Mouse (Mus musculus) intestine, embryonic 15.5 days (tissue): ENCODE data around the gene Sbk2. TPM values are rescaled to one million over a fixed set of nuclear protein-coding genes. Genes with fewer than 3 reads are reported as not detected.
A peak's percentile ranks its signal among the peaks of the same experiment; 100 is the strongest.

Source experiments
- ATAC-seq: fragments of 200-750 bp; cut with Nextera tagmentation; 2 replicates; pipeline ENCODE4 v1.8.0; 2017; ENCODE audit warnings: moderate TSS enrichment, moderate library complexity
- H3K27ac ChIP-seq: fragments of 300-500 bp; sonication (generic); 2 replicates; pipeline ENCODE4 v1.5.1; 2015; ENCODE audit warnings: mild to moderate bottlenecking, inconsistent platforms
- H3K27me3 ChIP-seq: fragments of 300-500 bp; sonication (generic); replicated peaks from 2 replicates; pipeline ENCODE4 v1.6.1; 2015; ENCODE audit warnings: inconsistent platforms
- H3K36me3 ChIP-seq: fragments of 300-500 bp; sonication (generic); 2 replicates; pipeline ENCODE4 v1.6.1; 2015; ENCODE audit warnings: inconsistent platforms
- H3K4me1 ChIP-seq: fragments of 300-500 bp; sonication (generic); replicated peaks from 2 replicates; pipeline ENCODE4 v1.6.1; 2015; ENCODE audit warnings: inconsistent platforms
- H3K4me2 ChIP-seq: fragments of 300-500 bp; sonication (generic); replicated peaks from 2 replicates; pipeline ENCODE4 v1.6.1; 2015; ENCODE audit warnings: mild to moderate bottlenecking, inconsistent platforms
- H3K4me3 ChIP-seq: fragments of 300-500 bp; sonication (generic); replicated peaks from 2 replicates; pipeline ENCODE4 v1.5.1; 2015; ENCODE audit warnings: inconsistent platforms
- H3K9ac ChIP-seq: fragments of 300-500 bp; sonication (generic); 2 replicates; pipeline ENCODE4 v1.6.1; 2015; ENCODE audit warnings: inconsistent platforms
- H3K9me3 ChIP-seq: fragments of 300-500 bp; sonication (generic); 2 replicates; pipeline ENCODE4 v1.6.1; 2016; ENCODE audit warnings: inconsistent platforms
- WGBS: fragments of 180-500 bp; shearing (Covaris S2); methylation state at CpG from one replicate; pipeline ENCODE4 v1.1.7; 2015; 5-methylcytosine and 5-hydroxymethylcytosine counted together
- polyA plus RNA-seq: library from polyadenylated mRNA; unstranded; fragments of >200 nt; fragmentation: Nextera tagmentation; extraction: Ambion mirVana; gene quantifications from 2 replicates; pipeline ENCODE4 v1.2.1, GENCODE M21; 2015

The Sbk2 gene
- polyA plus RNA-seq, 1 experiment from 2014 or later: 0.39 TPM

- Histone ChIP-seq H3K27me3 (no peaks in the 10 kb centered on the region), H3K36me3 (peaks cover 28% of the 10 kb centered on the region), H3K9ac (no peak overlapping the region), H3K4me2 (no peak overlapping the region), H3K9me3 (no peaks in the 10 kb centered on the region), H3K27ac (no peak overlapping the region), H3K4me3 (no peak overlapping the region), H3K4me1 (peaks cover 35% of the 10 kb centered on the region)
- no peak for ATAC-seq
- WGBS: 85% methylated on average over 21 of the region's 21 CpGs
Measured at GRCm38 (mm10) chr7:4919096-4919495, 45.1 kb downstream of the Sbk2 start.

- ATAC-seq: no peak
- peaks cover 28% of the 10 kb centered on the region for H3K36me3 ChIP-seq
- H3K27ac ChIP-seq: no peak overlapping the region
- H3K27me3 ChIP-seq: no peaks in the 10 kb centered on the region
- no peaks in the 10 kb centered on the region for H3K9me3 ChIP-seq
- no peak overlapping the region for H3K4me3 ChIP-seq
- H3K4me1 ChIP-seq: peaks cover 31% of the 10 kb centered on the region
- H3K9ac ChIP-seq: no peak overlapping the region
- no peak overlapping the region for H3K4me2 ChIP-seq
- WGBS: 92% methylated on average over 15 of the region's 15 CpGs
Measured at GRCm38 (mm10) chr7:4918681-4919080, 45.5 kb downstream of the Sbk2 start.

GRCm38 (mm10) chr7:4917494-4917893 is 46.7 kb downstream of the Sbk2 start:
- H3K9ac ChIP-seq: no peak overlapping the region

GRCm38 (mm10) chr7:4915669-4916416 is 48.4 kb downstream of the Sbk2 start:
- H3K4me2 ChIP-seq: peak overlapping the region; percentile 64
- no peaks in the 10 kb centered on the region for H3K9me3 ChIP-seq
- peak overlapping the region; percentile 94 for H3K27ac ChIP-seq
- H3K4me1 ChIP-seq: peaks cover 13% of the 10 kb centered on the region
- H3K4me3 ChIP-seq: peak overlapping the region; percentile 61
- ATAC-seq: peak; percentile 71
- H3K36me3 ChIP-seq: peaks cover 22% of the 10 kb centered on the region
- 15% methylated on average over 14 of the region's 14 CpGs for WGBS
- H3K9ac ChIP-seq: peak overlapping the region; percentile 77
- no peaks in the 10 kb centered on the region for H3K27me3 ChIP-seq

More at GRCm38 (mm10) chr7:4917494-4917893, 46.7 kb downstream of the Sbk2 start:
- WGBS: 74% methylated on average over 2 of the region's 2 CpGs
- Histone ChIP-seq H3K36me3 (peaks cover 28% of the 10 kb centered on the region), H3K4me2 (no peak overlapping the region), H3K27me3 (no peaks in the 10 kb centered on the region), H3K4me1 (peaks cover 19% of the 10 kb centered on the region), H3K9me3 (no peaks in the 10 kb centered on the region), H3K4me3 (no peak overlapping the region), H3K27ac (no peak overlapping the region)
- no peak for ATAC-seq

- Histone ChIP-seq H3K27me3 (no peaks in the 10 kb centered on the region), H3K27ac (peak within 1 kb of the TSS; percentile 94), H3K9ac (peak within 1 kb of the TSS; percentile 77), H3K4me3 (peak within 1 kb of the TSS; percentile 61), H3K4me2 (peak within 1 kb of the TSS; percentile 64), H3K36me3 (peaks cover 18% of the 10 kb centered on the region), H3K9me3 (no peaks in the 10 kb centered on the region), H3K4me1 (peaks cover 13% of the 10 kb centered on the region)
- ATAC-seq: peak; percentile 94
- 0% methylated on average over 53 of the region's 56 CpGs for WGBS
Measured at GRCm38 (mm10) chr7:4915007-4915665, 49.1 kb downstream of the Sbk2 start, which contains the start of gene Zfp628. Gene Zfp628, plus strand, starts transcription at chr7:4915217.

GRCm38 (mm10) chr7:4912248-4912647 is 52.0 kb downstream of the Sbk2 start:
- H3K9ac ChIP-seq: no peak overlapping the region
- WGBS: 57% methylated on average over 5 of the region's 5 CpGs
- no peak overlapping the region for H3K4me3 ChIP-seq

GRCm38 (mm10) chr7:4911561-4911960 is 52.6 kb downstream of the Sbk2 start:
- Histone ChIP-seq H3K27me3 (no peaks in the 10 kb centered on the region), H3K9ac (no peak overlapping the region), H3K27ac (no peak overlapping the region), H3K4me2 (no peak overlapping the region), H3K9me3 (no peaks in the 10 kb centered on the region), H3K4me1 (peaks cover 9% of the 10 kb centered on the region), H3K36me3 (no peaks in the 10 kb centered on the region), H3K4me3 (no peak overlapping the region)
- ATAC-seq: no peak
- WGBS: 25% methylated on average over 9 of the region's 9 CpGs

More at GRCm38 (mm10) chr7:4912248-4912647, 52.0 kb downstream of the Sbk2 start:
- no peak for ATAC-seq
- Histone ChIP-seq H3K36me3 (no peaks in the 10 kb centered on the region), H3K4me2 (no peak overlapping the region), H3K4me1 (peaks cover 13% of the 10 kb centered on the region), H3K9me3 (no peaks in the 10 kb centered on the region), H3K27ac (no peak overlapping the region), H3K27me3 (no peaks in the 10 kb centered on the region)

- no peak for ATAC-seq
- Histone ChIP-seq H3K27ac (no peak within 1 kb of the TSS), H3K9me3 (no peaks in the 10 kb centered on the region), H3K4me3 (no peak within 1 kb of the TSS), H3K27me3 (no peaks in the 10 kb centered on the region), H3K4me2 (no peak within 1 kb of the TSS), H3K36me3 (no peaks in the 10 kb centered on the region), H3K4me1 (no peaks in the 10 kb centered on the region), H3K9ac (no peak within 1 kb of the TSS)
- WGBS: 66% methylated on average over 10 of the region's 10 CpGs
Measured at GRCm38 (mm10) chr7:4906466-4906950, 57.7 kb downstream of the Sbk2 start, which contains the start of gene Gm36210. Gene Gm36210, minus strand, starts transcription at chr7:4906516.

GRCm38 (mm10) chr7:4902404-4902803 is 61.8 kb downstream of the Sbk2 start:
- Histone ChIP-seq H3K9me3 (peaks cover 3% of the 10 kb centered on the region; the same call in 1 of the 2 replicates), H3K4me3 (no peak overlapping the region), H3K27ac (no peak overlapping the region), H3K9ac (no peak overlapping the region), H3K4me2 (no peak overlapping the region), H3K36me3 (no peaks in the 10 kb centered on the region), H3K27me3 (0 out of 2 replicates have a peak, but pooled peaks cover 4% of the 10 kb centered on the region), H3K4me1 (peaks cover 6% of the 10 kb centered on the region; the same call in 1 of the 2 replicates)
- ATAC-seq: no peak
- WGBS: 75% methylated on average over 9 of the region's 9 CpGs

GRCm38 (mm10) chr7:4901171-4901570 is 63.0 kb downstream of the Sbk2 start:
- 60% methylated on average over 8 of the region's 8 CpGs for WGBS

GRCm38 (mm10) chr7:4900523-4900851 is 63.7 kb downstream of the Sbk2 start:
- Histone ChIP-seq H3K4me3 (no peak overlapping the region), H3K36me3 (no peaks in the 10 kb centered on the region), H3K9ac (no peak overlapping the region), H3K27me3 (0 out of 2 replicates have a peak, but pooled peaks cover 4% of the 10 kb centered on the region), H3K4me2 (peak overlapping the region; percentile 54), H3K9me3 (peaks cover 3% of the 10 kb centered on the region; the same call in 1 of the 2 replicates), H3K4me1 (peaks cover 6% of the 10 kb centered on the region; the same call in 1 of the 2 replicates), H3K27ac (no peak overlapping the region)
- WGBS: 27% methylated on average over 11 of the region's 11 CpGs
- ATAC-seq: 0 out of 2 replicates have a peak, but pooled peaks have one; percentile 2

More at GRCm38 (mm10) chr7:4901171-4901570, 63.0 kb downstream of the Sbk2 start:
- H3K4me1 ChIP-seq: peaks cover 6% of the 10 kb centered on the region; the same call in 1 of the 2 replicates
- no peak overlapping the region for H3K27ac ChIP-seq
- H3K9me3 ChIP-seq: peaks cover 3% of the 10 kb centered on the region; the same call in 1 of the 2 replicates
- no peaks in the 10 kb centered on the region for H3K36me3 ChIP-seq
- no peak overlapping the region for H3K4me3 ChIP-seq
- no peak for ATAC-seq
- H3K4me2 ChIP-seq: no peak overlapping the region
- H3K27me3 ChIP-seq: 0 out of 2 replicates have a peak, but pooled peaks cover 4% of the 10 kb centered on the region
- no peak overlapping the region for H3K9ac ChIP-seq
